Mouse (Mus musculus) limb, embryonic 14.5 days (tissue): ENCODE data around the gene Pdcd2l. TPM values are rescaled to one million over a fixed set of nuclear protein-coding genes. Genes with fewer than 3 reads are reported as not detected.
"Not testable (repeated sequence)": the region's sequence is repeated elsewhere in the genome, so short reads cannot be mapped to it uniquely, and the experiment has no call there.

Experiments used
- ATAC-seq: fragments of 200-750 bp; cut with Nextera tagmentation; 2 replicates; pipeline ENCODE4 v1.8.0; 2017; ENCODE audit warnings: low read depth, moderate number of reproducible peaks, moderate TSS enrichment; ENCODE audit not compliant: low FRiP score
- DNase-seq: peaks from one replicate; pipeline ENCODE4 v3.0.0-alpha.2; 2015; ENCODE audit warnings: low spot score
- H3K27ac ChIP-seq: fragments of 300-500 bp; sonication (generic); replicated peaks from 2 replicates; pipeline ENCODE4 v1.5.1; 2014; ENCODE audit warnings: low read depth, mild to moderate bottlenecking, low read length, moderate library complexity, mixed read lengths
- H3K27me3 ChIP-seq: fragments of 300-500 bp; sonication (generic); 2 replicates; pipeline ENCODE4 v1.6.1; 2014; ENCODE audit warnings: low read length, mixed read lengths; ENCODE audit not compliant: control insufficient read depth, insufficient read depth
- H3K36me3 ChIP-seq: fragments of 300-500 bp; sonication (generic); 2 replicates; pipeline ENCODE4 v1.6.1; 2014; ENCODE audit warnings: mild to moderate bottlenecking, low read length, moderate library complexity, mixed read lengths; ENCODE audit not compliant: control insufficient read depth, insufficient read depth
- H3K4me1 ChIP-seq: fragments of 300-500 bp; sonication (generic); 2 replicates; pipeline ENCODE4 v1.6.1; 2014; ENCODE audit warnings: antibody characterized with exemption, low read length, mixed read lengths; ENCODE audit not compliant: control insufficient read depth, insufficient read depth
- H3K4me2 ChIP-seq: fragments of 300-500 bp; sonication (generic); replicated peaks from 2 replicates; pipeline ENCODE4 v1.6.1; 2014; ENCODE audit warnings: low read depth, mild to moderate bottlenecking, low read length, moderate library complexity; ENCODE audit not compliant: severe bottlenecking
- H3K4me3 ChIP-seq: fragments of 300-500 bp; sonication (generic); replicated peaks from 2 replicates; pipeline ENCODE4 v1.5.1; 2014; ENCODE audit warnings: low read length
- H3K9ac ChIP-seq: fragments of 300-500 bp; sonication (generic); 2 replicates; pipeline ENCODE4 v1.6.1; 2014; ENCODE audit warnings: mild to moderate bottlenecking, low read depth, low read length, moderate library complexity; ENCODE audit not compliant: severe bottlenecking
- H3K9me3 ChIP-seq: fragments of 300-500 bp; sonication (generic); 2 replicates; pipeline ENCODE4 v1.6.1; 2016; ENCODE audit warnings: low read length; ENCODE audit not compliant: control insufficient read depth
- POLR2A ChIP-seq: fragments of 200-500 bp; IDR thresholded peaks from 2 replicates; pipeline ENCODE4 v1.8.0; 2012; ENCODE audit warnings: inconsistent platforms, mild to moderate bottlenecking, moderate library complexity, borderline replicate concordance; ENCODE audit not compliant: insufficient read depth, insufficient read length; ENCODE audit errors: extremely low read depth
- WGBS: fragments of 180-500 bp; shearing (Covaris S2); extraction: QIAGEN DNeasy Blood & Tissue Kit; methylation state at CpG from one replicate; pipeline ENCODE4 v1.1.7; 2014; 5-methylcytosine and 5-hydroxymethylcytosine counted together
- polyA plus RNA-seq, 2 experiments: library from polyadenylated mRNA; depleted of rRNA in 1 of 2; stranded (reverse) in 1 of 2; unstranded in 1 of 2; fragments of >200 nt; fragmentation: Nextera tagmentation in 1 of 2; extraction: Ambion mirVana in 1 of 2; gene quantifications; 2 replicates each; pipeline versions ENCODE4 v1.2.1 to v1.2.3; 2012 to 2014

Pdcd2l gene
- polyA plus RNA-seq, 2 experiments, result 44.5 to 57.1 TPM

DNA sequence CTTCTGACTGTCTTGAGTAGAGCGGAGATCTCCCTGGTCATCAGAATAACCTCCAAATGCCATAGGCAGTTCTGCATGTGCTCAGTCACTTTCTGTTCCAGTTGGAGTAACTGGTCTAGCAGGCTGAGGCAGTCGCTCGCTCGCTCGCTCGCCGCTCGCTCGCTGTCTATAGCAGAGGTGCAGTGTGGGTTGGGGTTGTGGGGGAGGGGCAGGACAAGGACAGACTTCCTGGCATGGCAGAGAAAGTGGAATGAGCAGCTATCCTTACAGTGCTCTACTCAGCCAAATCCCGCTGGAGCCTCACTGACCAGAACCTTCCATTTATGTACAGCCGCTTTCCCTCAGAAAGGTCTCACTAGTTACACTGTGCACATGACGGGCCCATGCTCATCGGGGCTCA, 13.1 kb downstream of the Pdcd2l start:
- H3K4me3 ChIP-seq, result no peak overlapping the region
- DNase-seq (peak; percentile 22), ATAC-seq (0 out of 2 replicates have a peak, but pooled peaks have one; percentile 12)
- TF ChIP-seq POLR2A, result no peak
- 82% methylated on average over 13 of the region's 13 CpGs for WGBS
- no peaks in the 10 kb centered on the region for H3K27me3 ChIP-seq
- H3K4me1 ChIP-seq, result no peaks in the 10 kb centered on the region
- H3K4me2 ChIP-seq, result no peak overlapping the region
- no peaks in the 10 kb centered on the region for H3K9me3 ChIP-seq
- no peak overlapping the region for H3K9ac ChIP-seq
- H3K27ac ChIP-seq, result no peak overlapping the region
- peaks cover 43% of the 10 kb centered on the region for H3K36me3 ChIP-seq

DNA sequence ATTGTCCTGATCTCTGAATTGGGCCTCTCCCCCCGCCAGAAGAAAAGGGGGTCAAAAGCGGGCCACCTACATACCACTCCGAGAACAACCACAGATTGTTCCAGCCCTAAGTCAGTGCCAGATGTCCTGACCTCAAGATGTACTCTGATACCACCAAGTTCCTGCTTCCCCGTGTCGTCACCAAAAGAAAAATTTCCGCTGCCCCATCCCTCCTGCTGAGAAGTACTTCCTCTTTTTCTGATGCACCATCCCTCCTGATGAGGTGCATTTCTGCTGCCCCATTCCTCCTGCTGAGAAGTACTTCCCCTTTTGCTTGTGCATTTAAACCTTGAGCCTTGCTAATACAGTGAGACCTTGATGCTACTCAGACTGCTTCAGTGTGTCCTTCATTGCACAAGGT, 20.2 kb downstream of the Pdcd2l start:
- DNase-seq, H3K27ac ChIP-seq, H3K4me2 ChIP-seq, H3K4me3 ChIP-seq, H3K9me3 ChIP-seq, H3K9ac ChIP-seq, H3K4me1 ChIP-seq, H3K36me3 ChIP-seq, ATAC-seq, H3K27me3 ChIP-seq: not testable (repeated sequence)
- WGBS, result 93% methylated on average over 6 of the region's 6 CpGs

DNA sequence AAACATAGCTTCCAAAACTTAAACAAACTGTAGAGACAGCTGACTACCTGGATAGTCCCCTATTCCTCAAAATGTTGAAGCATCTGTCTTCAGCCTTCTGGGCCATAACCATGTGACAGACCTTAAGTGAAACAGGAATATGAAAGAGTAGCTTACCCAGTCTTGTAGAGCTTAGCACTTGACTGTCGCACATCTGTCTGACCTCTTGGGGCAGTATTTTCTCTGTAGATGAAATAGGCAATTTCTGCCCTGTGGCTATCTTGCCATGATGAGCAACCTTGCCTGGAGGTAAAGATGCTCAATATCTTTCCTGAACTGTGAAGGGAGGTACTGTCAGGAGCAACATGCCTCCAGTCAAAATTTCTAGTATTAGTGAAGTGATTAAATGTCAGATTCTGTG, 24.2 kb downstream of the Pdcd2l start:
- Histone ChIP-seq H3K4me3 (no peak overlapping the region), H3K4me2 (no peak overlapping the region), H3K27ac (no peak overlapping the region), H3K9me3 (no peaks in the 10 kb centered on the region), H3K9ac (no peak overlapping the region), H3K27me3 (no peaks in the 10 kb centered on the region), H3K36me3 (no peaks in the 10 kb centered on the region), H3K4me1 (peaks cover 3% of the 10 kb centered on the region; the same call in 1 of the 2 replicates)
- TF ChIP-seq POLR2A, result no peak
- WGBS, result 82% methylated on average over 1 of the region's 1 CpGs
- DNase-seq (no peak), ATAC-seq (no peak)

- no peaks in the 10 kb centered on the region for H3K9me3 ChIP-seq
- peak within 1 kb of the TSS; percentile 95 for H3K9ac ChIP-seq
- H3K27ac ChIP-seq, result peak within 1 kb of the TSS; percentile 92
- no peak for ATAC-seq
- peaks cover 3% of the 10 kb centered on the region; the same call in 1 of the 2 replicates for H3K4me1 ChIP-seq
- H3K36me3 ChIP-seq, result peaks cover 10% of the 10 kb centered on the region
- peak within 1 kb of the TSS; percentile 82 for H3K4me2 ChIP-seq
- whole genome bisulfite sequencing, result 86% methylated on average over 3 of the region's 3 CpGs
- no peak for TF ChIP-seq POLR2A
- no peaks in the 10 kb centered on the region for H3K27me3 ChIP-seq
- H3K4me3 ChIP-seq, result peak within 1 kb of the TSS; percentile 94
- DNase-seq, result no peak
These were observed 27.0 kb downstream of the Pdcd2l start, which contains the start of gene Uba2 for GRCm38 (mm10) chr7:34169454-34169853. TSS of gene Uba2 (minus strand) at chr7:34169599.

GRCm38 (mm10) chr7:34168470-34169251, 27.8 kb downstream of the Pdcd2l start:
- Histone ChIP-seq H3K9me3 (no peaks in the 10 kb centered on the region), H3K27ac (peak overlapping the region; percentile 92), H3K36me3 (peaks cover 15% of the 10 kb centered on the region), H3K4me2 (peak overlapping the region; percentile 82), H3K4me3 (peak overlapping the region; percentile 94), H3K27me3 (no peaks in the 10 kb centered on the region), H3K9ac (peak overlapping the region; percentile 95), H3K4me1 (peaks cover 3% of the 10 kb centered on the region; the same call in 1 of the 2 replicates)
- peak; percentile 94 for ATAC-seq
- 10% methylated on average over 29 of the region's 30 CpGs for WGBS
- DNase-seq, result peak; percentile 92
- peak; percentile 92; the same call in 1 of the 2 replicates for TF ChIP-seq POLR2A
